20 mouse cellular contexts compared by ENCODE assay signal in genomic region chr6:53884496-53884895, GRCm38 (mm10).
DNase-seq lines count a peak whose midpoint lies in the region; ATAC-seq and TF ChIP-seq lines count a peak whose summit lies in the region.
"Had no signal": no experiment of that assay in that cellular context is flagged by ENCODE, and none has a peak within 500 bp of the region (broad histone marks: within the 10 kb centered on the region; RNA-seq: fewer than 3 reads in every experiment).

No protein-coding gene starts in this region.

- H3K27ac ChIP-seq in lung, embryonic 14.5 days (ENCODE audit: low read depth): no peak overlapping the region
- peak overlapping the region; percentile 53; the same call in 1 of the 2 replicates for H3K27ac ChIP-seq in cortical plate, adult 2 months (ENCODE audit: insufficient read depth, low read length)
- H3K27ac ChIP-seq in stomach, postnatal 0 days (replicated peaks): no peak overlapping the region
- H3K27ac ChIP-seq: forebrain, embryonic 10.5 days; heart, embryonic 15.5 days; limb, embryonic 15.5 days; liver, embryonic 14.5 days; neural tube, embryonic 12.5 days had no signal

- intact Hi-C loops in heart, postnatal 36 days (cut with DNase I): loop anchor here (5.0 kb wide), 1 partner anchor 73 kb away; no protein-coding TSS in a partner anchor

- no peak for ATAC-seq in lung, embryonic 14.5 days (ENCODE audit: insufficient read depth)
- no peak for ATAC-seq in stomach, postnatal 0 days (ENCODE audit: low FRiP score, low TSS enrichment)
- ATAC-seq: forebrain, embryonic 16.5 days; intestine, postnatal 0 days had no signal

- H3K9me3 ChIP-seq in lung, embryonic 14.5 days (ENCODE audit: low read depth, low read length): no peaks in the 10 kb centered on the region
- H3K9me3 ChIP-seq in stomach, postnatal 0 days (ENCODE audit: control insufficient read depth, low read length): no peaks in the 10 kb centered on the region
- H3K9me3 ChIP-seq: forebrain, embryonic 10.5 days; heart, embryonic 15.5 days; limb, embryonic 15.5 days; neural tube, embryonic 12.5 days had no signal

- H3K27me3 ChIP-seq in lung, embryonic 14.5 days (ENCODE audit: insufficient read depth, low read length): no peaks in the 10 kb centered on the region
- no peaks in the 10 kb centered on the region for H3K27me3 ChIP-seq in stomach, postnatal 0 days (ENCODE audit: control insufficient read depth, insufficient read depth, low read length)
- H3K27me3 ChIP-seq: heart, embryonic 15.5 days; limb, embryonic 15.5 days; neural tube, embryonic 12.5 days had no signal

- TF ChIP-seq CTCF in lung, embryonic 14.5 days (IDR thresholded peaks at IDR 0.05; ENCODE audit: low read depth): no peak
- TF ChIP-seq CTCF in cortical plate, adult 2 months (IDR thresholded peaks at IDR 0.05; ENCODE audit: extremely low read depth, insufficient read depth, low read length): no peak
- TF ChIP-seq CTCF in stomach, postnatal 0 days (IDR thresholded peaks at IDR 0.05; ENCODE audit: low read depth): no peak

- WGBS in lung, embryonic 14.5 days: 77% methylated on average over 8 of the region's 8 CpGs
- WGBS in stomach, postnatal 0 days: 82% methylated on average over 8 of the region's 8 CpGs

- H3K36me3 ChIP-seq in lung, embryonic 14.5 days (ENCODE audit: insufficient read depth): no peaks in the 10 kb centered on the region
- no peaks in the 10 kb centered on the region for H3K36me3 ChIP-seq in stomach, postnatal 0 days (ENCODE audit: control insufficient read depth, insufficient read depth, low read length)
- H3K36me3 ChIP-seq: forebrain, embryonic 10.5 days; heart, embryonic 15.5 days; limb, embryonic 15.5 days; neural tube, embryonic 12.5 days had no signal

- no peak overlapping the region for H3K4me2 ChIP-seq in lung, embryonic 14.5 days
- no peak overlapping the region for H3K4me2 ChIP-seq in stomach, postnatal 0 days (replicated peaks; ENCODE audit: low read depth)
- H3K4me2 ChIP-seq: heart, embryonic 15.5 days; limb, embryonic 15.5 days; neural tube, embryonic 12.5 days had no signal

- no peak for TF ChIP-seq POLR2A in cortical plate, adult 2 months (IDR thresholded peaks at IDR 0.05; ENCODE audit: extremely low read depth, insufficient read depth, low read length)

- 0 out of 2 replicates have a peak, but pooled peaks cover 5% of the 10 kb centered on the region for H3K4me1 ChIP-seq in lung, embryonic 14.5 days (ENCODE audit: insufficient read depth)
- H3K4me1 ChIP-seq in cortical plate, adult 2 months (ENCODE audit: control insufficient read depth, insufficient read depth, low read length): peaks cover 7% of the 10 kb centered on the region
- H3K4me1 ChIP-seq in stomach, postnatal 0 days (replicated peaks; ENCODE audit: control insufficient read depth, insufficient read depth): no peaks in the 10 kb centered on the region

- TF ChIP-seq EP300 in stomach, postnatal 0 days (optimal IDR thresholded peaks at IDR 0.05): no peak

- no peak overlapping the region for H3K4me3 ChIP-seq in lung, embryonic 14.5 days (ENCODE audit: low read depth, low read length)
- no peak overlapping the region for H3K4me3 ChIP-seq in cortical plate, adult 2 months (ENCODE audit: insufficient read depth, low read length)
- H3K4me3 ChIP-seq in stomach, postnatal 0 days (ENCODE audit: low read depth, low read length): no peak overlapping the region
- H3K4me3 ChIP-seq: forebrain, embryonic 10.5 days; heart, embryonic 15.5 days; limb, embryonic 15.5 days; neural tube, embryonic 12.5 days had no signal

- H3K9ac ChIP-seq in lung, embryonic 14.5 days: no peak overlapping the region
- no peak overlapping the region for H3K9ac ChIP-seq in stomach, postnatal 0 days (ENCODE audit: low read length)
- H3K9ac ChIP-seq: heart, embryonic 15.5 days; limb, embryonic 15.5 days; liver, embryonic 14.5 days; neural tube, embryonic 12.5 days had no signal

- peak; percentile 90 for DNase-seq in heart, adult 11 months
- DNase-seq in heart, postnatal 36 days: no peak
- DNase-seq in kidney, adult 8-10 months: peak; percentile 14 to 25
- DNase-seq in kidney, postnatal 10 days: no peak
- peak; percentile 45 for DNase-seq in lung, embryonic 14.5 days
- DNase-seq in lung, postnatal 25 days (ENCODE audit: low spot score): no peak
- DNase-seq in stomach, postnatal 0 days (ENCODE audit: low spot score): no peak
- DNase-seq: adrenal gland, postnatal 36 days; gastrocnemius, postnatal 25 days; heart, postnatal 4 days; midbrain, embryonic 14.5 days; right cerebral cortex, postnatal 14 days had no signal

Comparison
In these comparisons a context has a peak if more than half of its experiments do, and no peak if none do; other contexts are left out.
1. DNase-seq: peak in heart, adult 11 months (single experiment), kidney, adult 8-10 months (2 of 2) and lung, embryonic 14.5 days (single experiment); none in heart, postnatal 36 days (0 of 2), kidney, postnatal 10 days (single experiment), lung, postnatal 25 days (single experiment) and stomach, postnatal 0 days (single experiment).